Mouse (Mus musculus) c-Kit-positive CD71-negative TER-119-negative erythroid progenitor cells, embryonic 14.5 days (primary cell): ENCODE measurements around the gene Slc22a18.
A peak's percentile ranks its signal among the peaks of the same experiment; 100 is the strongest.
"Not testable (repeated sequence)": the region's sequence is repeated elsewhere in the genome, so short reads cannot be mapped to it uniquely, and the experiment has no call there.

Experiments
- DNase-seq: peaks from one replicate; pipeline ENCODE4 v3.0.0-alpha.2; 2013; ENCODE audit warnings: low read depth

The Slc22a18 gene

DNA sequence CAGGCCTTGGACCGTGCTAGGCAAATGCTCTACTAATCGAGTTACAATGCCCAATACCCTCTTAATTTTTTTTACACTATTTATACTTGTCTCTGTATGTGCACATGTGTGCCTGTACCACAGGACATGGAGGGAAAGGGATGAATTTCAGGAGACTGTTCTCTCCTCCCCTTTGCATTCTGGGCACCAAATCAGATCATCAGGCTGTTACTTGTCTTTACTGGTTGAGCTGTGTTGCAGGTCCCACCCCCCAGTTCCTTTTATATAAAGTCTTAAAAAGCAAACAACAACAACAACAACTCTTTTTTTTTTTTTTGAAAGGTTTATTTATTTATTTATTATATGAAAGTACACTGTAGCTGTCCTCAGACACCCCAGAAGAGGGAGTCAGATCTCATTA lies 31.9 kb downstream of the Slc22a18 start:
- no peak for DNase-seq

GRCm38 (mm10) chr7:143505823-143506222 lies 32.3 kb downstream of the Slc22a18 start:
- peak; percentile 72 for DNase-seq

GRCm38 (mm10) chr7:143506271-143506670 lies 32.7 kb downstream of the Slc22a18 start:
- DNase-seq = no peak

GRCm38 (mm10) chr7:143506675-143507074 lies 33.1 kb downstream of the Slc22a18 start:
- peak; percentile 56 for DNase-seq

- no peak for DNase-seq
Measured at GRCm38 (mm10) chr7:143509566-143509965, 36.0 kb downstream of the Slc22a18 start.

DNA sequence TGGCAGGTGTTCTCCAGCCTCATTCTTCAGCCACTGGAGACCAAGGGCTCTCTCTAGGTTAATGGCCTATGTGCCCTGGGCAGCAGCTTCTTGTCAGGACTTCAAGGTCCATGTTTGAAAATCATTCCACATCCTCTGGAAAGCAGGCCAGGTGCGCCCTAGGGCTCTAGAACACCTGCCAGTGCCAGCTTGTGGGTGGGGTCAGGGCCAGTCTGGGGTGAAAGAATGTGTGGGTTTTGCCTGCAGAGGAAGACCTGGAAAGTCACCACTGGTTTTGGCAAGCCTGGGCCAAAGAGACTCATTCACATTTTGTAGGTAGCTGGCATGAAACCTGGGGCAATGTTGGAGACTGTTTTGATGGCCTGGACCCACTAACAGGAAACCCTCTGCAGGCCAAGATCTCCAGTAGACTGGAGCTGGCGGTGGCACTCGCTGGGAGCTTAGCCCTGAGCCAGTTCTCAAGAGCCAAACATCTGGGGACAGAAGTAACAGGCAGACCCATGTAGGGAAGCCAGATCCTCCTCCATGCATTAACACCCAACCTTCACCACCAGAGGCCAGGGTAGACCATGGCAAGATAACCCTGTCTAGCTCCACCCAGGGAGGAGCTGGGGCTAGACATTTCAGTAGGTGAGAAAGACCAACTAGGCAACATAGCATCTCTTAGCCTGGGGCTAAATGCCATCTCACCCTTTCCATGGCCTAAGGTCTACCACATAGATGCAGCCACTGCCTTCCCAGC lies 37.2 kb downstream of the Slc22a18 start:
- DNase-seq = no peak

- no peak for DNase-seq
Measured at GRCm38 (mm10) chr7:143511335-143511712, 37.8 kb downstream of the Slc22a18 start.

DNA sequence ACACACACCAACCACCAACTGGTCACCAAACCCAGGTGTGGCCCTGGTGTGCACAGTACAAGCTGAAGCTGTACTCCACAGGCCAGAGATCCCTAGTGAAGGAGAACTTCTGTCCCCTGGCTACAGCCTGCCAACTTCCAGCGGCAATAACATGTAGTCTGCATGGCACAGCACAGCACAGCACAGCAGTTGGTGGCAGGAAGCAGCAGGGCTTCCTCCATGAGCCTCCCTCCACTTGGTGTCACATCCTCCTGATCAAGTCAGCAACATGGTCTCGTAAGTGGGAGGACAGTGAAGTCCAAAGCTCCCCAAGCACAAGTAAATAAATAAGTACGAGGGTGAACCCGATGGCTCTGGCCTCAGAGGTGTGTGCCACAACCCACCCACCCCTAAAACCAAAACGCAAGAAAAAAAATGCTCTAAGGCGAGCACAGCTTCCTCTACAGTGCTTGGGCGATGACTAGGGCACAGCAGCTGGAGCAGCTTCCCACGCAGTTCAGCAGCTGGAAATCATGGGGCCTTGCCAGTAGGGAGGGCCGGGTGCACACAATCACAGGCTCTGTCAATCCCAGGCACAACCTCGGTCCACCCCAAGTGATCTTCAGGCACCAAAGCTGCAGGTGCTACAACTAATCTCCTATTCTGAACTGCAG lies 40.4 kb downstream of the Slc22a18 start:
- no peak for DNase-seq

DNA sequence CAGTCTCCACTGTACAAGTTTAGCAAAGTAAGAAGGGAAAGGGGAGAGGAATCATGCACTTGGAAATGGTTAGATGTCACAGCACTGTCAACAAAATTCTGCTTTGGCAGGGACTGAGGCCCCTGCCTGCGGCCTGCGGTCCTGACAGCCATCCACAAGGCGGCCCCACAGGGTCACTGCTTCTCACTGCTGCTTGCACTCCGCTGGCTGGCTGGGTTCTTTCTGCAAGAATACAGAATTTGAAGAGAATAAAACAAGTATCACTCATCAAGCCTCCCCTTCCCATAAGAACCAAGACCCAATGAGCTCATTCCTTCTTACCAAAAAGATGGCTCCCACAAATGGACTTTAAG lies 40.9 kb downstream of the Slc22a18 start:
- DNase-seq = no peak

DNA sequence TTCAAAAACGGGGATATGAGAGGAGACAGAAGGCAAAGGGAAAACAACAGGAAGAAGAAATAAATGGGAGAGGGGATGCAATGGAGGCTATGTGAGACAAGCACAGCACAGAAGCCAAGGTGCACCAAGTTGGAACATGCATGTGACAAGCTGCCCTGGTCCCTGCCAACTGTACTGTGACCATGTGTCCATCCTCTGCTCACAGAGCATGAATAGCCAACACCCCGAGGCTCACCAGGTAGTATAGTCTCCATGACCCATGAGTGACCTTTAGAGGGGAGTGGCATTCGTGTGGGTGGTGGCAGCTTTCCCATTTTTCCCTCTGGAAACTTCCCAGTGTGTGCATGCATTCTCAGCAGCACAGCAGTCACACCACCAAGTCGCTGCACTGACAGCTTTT lies 45.8 kb downstream of the Slc22a18 start:
- no peak for DNase-seq

- DNase-seq = no peak
Measured at GRCm38 (mm10) chr7:143532410-143532809, 58.9 kb downstream of the Slc22a18 start.

- no peak for DNase-seq
Measured at GRCm38 (mm10) chr7:143533284-143533683, 59.7 kb downstream of the Slc22a18 start.

GRCm38 (mm10) chr7:143536251-143536650 lies 62.7 kb downstream of the Slc22a18 start:
- no peak for DNase-seq

- not testable (repeated sequence) for DNase-seq
Measured at GRCm38 (mm10) chr7:143538229-143538628, 64.7 kb downstream of the Slc22a18 start.

DNA sequence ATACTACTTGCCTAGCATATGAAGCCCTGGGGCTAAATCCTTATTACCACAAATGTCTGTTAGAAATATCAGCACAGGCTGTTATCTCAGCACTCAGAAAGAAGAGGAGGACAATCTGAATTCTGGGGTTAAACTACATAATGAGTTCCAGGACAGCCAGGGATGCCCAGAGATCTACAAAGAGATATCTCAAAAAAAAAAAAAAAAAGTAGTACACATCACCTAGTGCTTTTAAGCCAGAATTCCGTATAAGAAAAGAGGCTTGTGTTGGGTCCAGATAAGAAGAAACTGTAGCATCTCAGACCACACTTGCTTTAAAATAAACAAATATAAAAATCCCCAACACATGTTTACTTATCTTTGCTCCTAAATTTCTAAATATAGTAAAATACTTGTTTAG lies 65.1 kb downstream of the Slc22a18 start:
- DNase-seq = no peak

DNA sequence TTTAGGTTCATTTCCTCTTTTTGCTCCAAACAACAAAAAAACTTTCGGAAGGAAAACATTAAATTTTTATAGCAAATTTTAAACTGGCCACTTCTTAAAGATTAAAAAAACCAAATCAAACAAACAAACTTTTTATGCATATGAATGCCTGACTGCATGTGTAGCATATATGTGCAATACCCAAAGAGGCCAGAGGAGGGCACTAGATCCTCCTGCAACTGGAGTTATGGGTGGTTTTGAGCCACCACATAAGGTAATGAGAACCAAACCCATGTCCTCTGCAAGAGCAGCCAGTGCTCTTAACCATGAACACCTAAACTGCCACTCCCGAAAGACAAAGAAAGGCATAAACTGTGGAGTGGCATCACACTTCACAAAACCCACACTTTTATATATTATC lies 70.8 kb downstream of the Slc22a18 start:
- no peak for DNase-seq

GRCm38 (mm10) chr7:143546554-143546953 lies 73.0 kb downstream of the Slc22a18 start:
- no peak for DNase-seq

DNA sequence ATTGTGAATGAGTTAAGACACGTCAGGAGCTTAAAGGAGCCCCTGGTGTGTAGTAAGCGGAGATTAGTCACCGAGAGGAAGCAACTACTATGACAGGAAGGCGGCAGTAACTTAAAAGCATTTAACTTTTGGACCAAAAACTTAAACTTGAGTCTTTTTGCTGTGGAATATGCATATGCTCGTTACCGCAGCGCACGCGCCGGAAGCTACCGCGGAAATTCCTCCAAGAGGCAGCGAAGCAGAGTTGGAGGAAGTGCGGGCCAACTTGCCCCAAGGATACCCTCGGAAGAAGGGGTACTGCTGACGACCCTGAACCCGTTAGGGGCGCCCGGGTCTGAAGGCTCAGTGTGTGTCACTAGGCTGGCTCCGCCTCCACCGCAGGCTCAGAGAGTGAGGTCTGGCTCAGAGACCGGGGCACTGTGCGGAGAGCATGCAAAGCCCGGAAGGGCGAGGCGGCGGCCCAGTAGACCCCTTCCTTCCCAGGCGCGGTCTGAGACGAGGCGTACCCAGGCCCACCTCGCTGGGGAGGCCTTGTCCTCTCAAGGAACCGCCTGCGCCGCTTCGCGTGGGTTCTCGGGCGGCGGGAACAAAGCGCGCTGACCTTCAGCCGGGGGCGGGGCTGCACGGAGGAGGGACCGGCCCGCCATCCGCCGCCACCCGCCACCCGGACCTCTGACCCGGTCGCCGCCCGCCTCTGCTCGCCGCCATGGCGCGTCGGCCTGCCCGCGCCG lies 74.9 kb downstream of the Slc22a18 start:
- DNase-seq = no peak
